Mouse (Mus musculus): ENCODE measurements around the gene E130218I03Rik.
A peak's percentile ranks its signal among the peaks of the same experiment; 100 is the strongest.
"Not testable (repeated sequence)": the region's sequence is repeated elsewhere in the genome, so short reads cannot be mapped to it uniquely, and the experiment has no call there.

Gene E130218I03Rik

GRCm38 (mm10) chr4:134252131-134252910 is 8.9 kb downstream of the E130218I03Rik start:
- DNase-seq: no peak

- no peak for DNase-seq
Measured at GRCm38 (mm10) chr4:134252911-134253721, 9.7 kb downstream of the E130218I03Rik start.

- DNase-seq: no peak
Measured at GRCm38 (mm10) chr4:134253722-134254324, 10.4 kb downstream of the E130218I03Rik start, which contains the start of gene Grrp1. Gene Grrp1, minus strand, starts transcription at chr4:134254106.

DNA sequence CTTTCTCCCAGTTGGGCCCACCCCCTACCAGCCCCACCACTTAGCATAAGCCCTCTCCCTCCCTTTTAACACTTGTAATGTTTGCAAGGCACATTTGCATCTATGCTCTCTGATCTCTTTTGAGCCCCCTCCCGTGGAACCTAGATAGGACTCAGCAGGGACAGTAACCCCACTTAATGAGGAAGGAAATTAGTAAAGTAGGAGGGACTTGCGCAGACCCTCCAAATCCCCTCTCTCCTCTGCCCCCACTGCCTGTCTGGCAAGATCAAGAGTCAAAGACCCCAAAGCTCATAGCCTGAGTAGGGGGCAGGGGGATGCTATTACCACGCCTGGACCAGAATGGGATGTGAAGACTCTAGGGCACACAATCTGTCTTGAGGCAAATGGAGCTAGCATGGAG is 11.4 kb downstream of the E130218I03Rik start:
- DNase-seq: no peak

GRCm38 (mm10) chr4:134255854-134256253 is 12.4 kb downstream of the E130218I03Rik start:
- no peak for DNase-seq

DNA sequence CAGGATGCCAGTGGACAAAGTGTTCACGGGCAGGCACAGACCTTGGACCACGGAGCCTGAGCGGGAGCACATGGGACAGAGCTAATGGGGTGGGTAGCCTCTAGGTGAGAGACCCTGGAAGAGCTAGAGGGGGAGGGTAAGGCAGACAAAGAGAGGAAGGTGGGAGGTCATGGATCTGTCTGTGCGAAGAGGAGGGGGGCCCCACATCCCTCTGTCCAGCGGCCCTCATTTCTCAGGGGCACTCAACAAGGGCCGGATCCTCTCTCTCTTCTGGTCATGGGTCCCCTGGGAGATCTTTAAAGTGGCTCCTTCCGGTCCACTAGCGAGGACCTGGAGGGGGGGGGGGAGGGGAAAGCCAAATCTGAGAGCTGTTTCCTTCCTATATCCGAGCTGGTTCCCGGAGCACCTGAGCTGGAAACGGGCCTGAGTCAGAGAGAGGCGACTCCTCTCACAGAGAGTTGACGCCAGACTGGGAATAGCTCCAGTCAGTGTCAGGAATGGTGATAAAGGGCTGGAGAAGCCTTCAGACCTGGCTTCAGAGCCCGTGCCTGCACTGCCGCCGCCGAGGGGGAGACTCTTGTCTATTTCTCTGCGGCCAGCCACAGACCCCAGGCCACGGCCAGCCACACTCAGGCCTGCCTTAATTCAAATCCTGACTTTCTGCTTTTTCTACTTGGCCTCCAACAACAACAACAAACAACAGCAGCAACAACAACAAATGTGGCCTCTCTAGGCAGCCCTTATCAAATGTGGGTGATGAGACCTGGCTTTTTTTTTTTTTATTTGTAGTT is 13.1 kb downstream of the E130218I03Rik start:
- no peak for DNase-seq

- no peak for DNase-seq
Measured at GRCm38 (mm10) chr4:134257198-134258009, 13.9 kb downstream of the E130218I03Rik start.

DNA sequence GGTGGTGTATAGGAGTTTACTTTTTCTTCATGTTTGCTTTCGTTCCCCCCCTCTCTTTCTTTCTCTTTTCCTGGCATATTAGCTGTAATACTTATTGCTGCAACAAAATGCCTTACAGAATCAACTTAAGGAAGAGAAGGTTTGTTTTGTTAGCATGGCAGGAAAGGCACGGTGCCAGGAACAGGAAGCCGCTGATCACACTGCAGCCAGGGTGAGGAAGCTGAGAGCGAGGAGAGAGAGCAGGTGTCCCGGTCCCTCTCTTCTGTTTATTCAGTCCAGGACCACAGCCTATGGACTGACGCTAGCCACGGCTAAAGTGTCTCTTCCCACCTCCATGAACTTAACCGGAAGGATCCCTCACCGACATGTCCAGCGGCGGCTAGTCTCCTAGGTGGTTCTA is 14.9 kb downstream of the E130218I03Rik start:
- no peak for DNase-seq

GRCm38 (mm10) chr4:134263191-134263590 is 19.7 kb downstream of the E130218I03Rik start:
- peak; percentile 61 for DNase-seq

DNA sequence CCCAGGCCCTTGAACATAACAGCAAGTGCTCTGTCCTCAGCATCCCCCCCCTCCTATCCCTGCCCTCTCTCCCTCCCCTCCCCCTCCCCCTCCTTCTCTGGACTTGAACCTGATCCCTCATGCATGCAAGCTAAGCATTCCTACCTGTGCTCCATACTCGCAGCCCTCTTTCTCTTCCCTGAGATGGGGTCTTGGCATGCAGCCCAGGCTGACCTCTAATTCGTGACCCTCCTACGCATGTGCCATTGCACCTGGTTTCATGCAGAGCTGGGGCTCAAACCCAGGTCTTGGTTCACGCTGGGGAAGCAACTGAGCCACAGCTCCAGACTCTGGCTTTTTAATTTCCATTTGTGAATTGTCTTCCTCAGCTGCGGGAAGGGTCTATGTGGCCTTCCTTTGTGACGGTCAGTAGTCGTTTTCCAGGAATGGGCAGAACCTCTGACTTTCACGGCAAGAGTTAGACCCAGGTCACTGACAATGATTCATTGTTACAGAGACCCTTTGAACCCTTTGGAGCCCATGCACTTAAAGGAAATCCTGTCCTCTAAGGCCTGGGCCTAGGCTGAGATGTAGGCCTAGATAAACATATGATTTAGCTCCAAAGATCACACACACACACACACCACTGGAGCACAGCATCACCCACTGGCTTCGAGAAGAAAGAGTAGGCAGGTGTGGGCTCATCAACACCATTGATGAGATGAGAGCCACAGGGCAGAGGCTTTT is 22.6 kb downstream of the E130218I03Rik start:
- DNase-seq: no peak

- DNase-seq: no peak
Measured at GRCm38 (mm10) chr4:134268102-134268655, 24.7 kb downstream of the E130218I03Rik start.

- DNase-seq: not testable (repeated sequence)
Measured at GRCm38 (mm10) chr4:134269622-134270021, 26.2 kb downstream of the E130218I03Rik start.

DNA sequence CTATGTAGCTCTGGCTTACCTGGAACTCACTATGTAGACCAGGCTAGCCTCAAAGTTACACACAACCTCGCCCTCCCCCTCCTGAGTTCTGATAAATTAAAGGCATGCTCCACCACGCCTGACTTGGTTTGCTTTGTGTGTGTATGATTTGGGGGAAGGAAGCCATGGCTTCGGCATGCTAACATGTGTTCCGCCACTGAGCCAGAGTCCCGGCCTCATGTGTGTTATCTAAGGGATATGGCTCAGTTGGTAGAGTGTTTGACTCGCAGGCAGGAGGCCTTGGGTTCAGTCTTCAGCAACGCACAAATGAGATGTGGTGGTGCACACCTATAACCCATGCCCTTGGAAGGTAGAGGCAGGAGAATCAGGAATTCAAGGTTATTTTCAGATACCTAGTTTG is 28.5 kb downstream of the E130218I03Rik start:
- DNase-seq: no peak

- DNase-seq: no peak
Measured at GRCm38 (mm10) chr4:134272731-134273416, 29.4 kb downstream of the E130218I03Rik start.

DNA sequence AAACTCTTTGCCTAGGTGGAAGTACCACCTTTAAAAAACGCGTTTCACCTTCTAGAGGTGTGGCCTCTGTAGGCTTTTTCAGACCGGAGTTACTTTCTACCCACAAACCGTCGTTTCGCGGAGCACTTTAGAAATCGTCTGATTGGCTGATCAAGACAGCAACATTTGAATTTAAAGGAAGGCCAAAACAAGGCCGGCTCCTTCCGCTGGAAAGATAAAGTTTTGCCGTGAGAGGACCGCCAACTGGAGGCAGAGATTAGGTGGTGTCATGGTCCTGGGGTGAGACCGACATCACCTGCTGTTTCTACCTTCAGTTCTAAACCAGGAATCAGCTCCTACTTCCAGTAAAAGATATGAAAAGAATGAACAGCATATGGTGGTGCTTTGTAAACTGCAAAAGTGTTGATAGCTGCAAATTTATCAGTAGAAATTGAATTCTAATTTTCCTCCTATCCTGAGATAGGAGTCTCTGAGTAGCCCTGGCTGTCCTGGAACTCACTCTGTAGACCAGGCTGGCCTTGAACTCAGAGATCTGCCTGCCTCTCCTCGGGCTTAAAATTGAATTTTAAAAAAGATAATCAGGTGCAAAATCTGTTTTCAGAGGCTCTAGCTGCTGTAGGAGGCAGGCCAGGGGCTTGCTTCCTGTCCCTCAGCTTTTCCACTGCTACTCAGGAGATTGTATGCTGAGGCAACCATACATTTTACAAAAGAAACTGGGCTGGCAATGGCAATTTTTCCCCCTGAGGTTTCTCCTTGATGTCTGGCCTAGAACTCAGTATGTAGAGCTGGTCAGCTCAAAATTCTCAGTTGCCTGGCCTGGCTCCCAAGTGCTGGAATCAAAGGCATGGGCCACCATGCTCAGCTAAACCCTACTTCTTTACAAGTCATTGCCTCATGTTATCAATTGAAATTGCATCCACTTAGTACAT is 30.2 kb downstream of the E130218I03Rik start:
- no peak for DNase-seq

DNA sequence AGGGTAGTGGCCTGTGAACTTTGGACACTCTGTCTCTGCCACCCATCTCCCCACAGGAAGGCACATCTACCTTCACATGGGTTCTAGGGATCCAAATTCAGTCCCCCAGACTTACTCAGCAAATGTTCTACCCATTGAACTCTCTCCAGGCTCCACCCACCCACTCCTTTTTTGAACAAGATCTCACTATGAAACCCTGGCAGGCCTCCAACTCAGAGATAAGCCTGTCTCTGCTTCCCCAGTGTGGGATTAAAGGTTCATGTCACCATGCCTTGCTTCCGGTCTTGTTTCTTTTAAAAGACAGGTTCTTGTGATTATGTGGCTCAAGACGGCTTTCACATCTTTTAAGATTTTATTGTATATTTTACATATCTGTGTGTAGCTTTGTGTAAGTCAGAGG is 41.5 kb downstream of the E130218I03Rik start:
- DNase-seq: no peak

GRCm38 (mm10) chr4:134286226-134287167 is 43.0 kb downstream of the E130218I03Rik start:
- DNase-seq: no peak

DNA sequence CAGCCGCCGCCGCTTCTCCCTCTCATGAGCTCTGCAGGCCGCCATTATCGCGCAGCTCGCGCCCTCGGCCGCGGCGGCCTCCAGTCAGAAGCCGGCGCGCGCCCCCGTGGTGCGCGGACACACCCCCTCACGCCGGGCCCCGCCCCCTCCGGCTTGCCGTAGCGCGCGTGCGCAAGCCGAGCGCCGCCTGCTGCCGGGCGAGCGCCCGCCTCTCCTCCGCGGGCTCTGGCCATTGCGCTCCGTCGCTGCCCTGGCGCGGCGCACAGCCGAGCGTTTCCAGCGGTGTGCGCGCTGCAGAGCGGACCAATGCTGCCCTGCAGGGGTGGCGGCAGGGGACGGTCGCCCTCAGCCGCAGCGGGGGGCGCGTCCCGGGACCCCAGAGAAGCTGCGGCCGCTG is 43.7 kb downstream of the E130218I03Rik start:
- peak; percentile 93 for DNase-seq
